Mouse (Mus musculus) embryonic stem cell, embryonic (primary cell): ENCODE data around the gene Aspg.

Experiments
- CTCF ChIA-PET, 4 experiments: fragments of 300-600 bp in 2 of 4; fragments of 350-600 bp in 2 of 4; sonication (Branson Sonifier 250); formaldehyde crosslinking; loops; one replicate each; lab custom pipeline; 2022; ENCODE audit warnings: inconsistent platforms in 2 of 4; lab: Charles Lee
- POLR2A ChIA-PET, 4 experiments: fragments of 300-600 bp in 2 of 4; fragments of 350-600 bp in 2 of 4; sonication (Branson Sonifier 250); formaldehyde crosslinking; loops; one replicate each; lab custom pipeline; 2022; ENCODE audit warnings: antibody characterized with exemption in 4 of 4, inconsistent platforms in 1 of 4; lab: Charles Lee

The Aspg gene

GRCm38 (mm10) chr12:112108696-112109445 lies 2.4 kb downstream of the Aspg start:
- POLR2A ChIA-PET, result interaction anchor here in 1 of 4 experiments (0.6 kb wide), 1 partner anchor 381 kb away, joined by 4 read pairs; no protein-coding TSS in a partner anchor

GRCm38 (mm10) chr12:112109701-112110100 lies 3.2 kb downstream of the Aspg start:
- ChIA-PET POLR2A (no interaction called here), CTCF (interaction anchor here in 1 of 4 experiments (1.1 kb wide), 1 partner anchor 442 kb away, joined by 4 read pairs; no protein-coding TSS in a partner anchor)

More at GRCm38 (mm10) chr12:112108696-112109445, 2.4 kb downstream of the Aspg start:
- CTCF ChIA-PET, result interaction anchor here in 1 of 4 experiments (1.1 kb wide), 1 partner anchor 293 kb away, joined by 4 read pairs; no protein-coding TSS in a partner anchor

- ChIA-PET POLR2A (no interaction called here), CTCF (interaction anchor here in 1 of 4 experiments (0.6 kb wide), 1 partner anchor 80 kb away, joined by 4 read pairs; no protein-coding TSS in a partner anchor)
Measured at GRCm38 (mm10) chr12:112111323-112111722, 4.8 kb downstream of the Aspg start.

- ChIA-PET POLR2A (no interaction called here), CTCF (no interaction called here)
Measured at GRCm38 (mm10) chr12:112112235-112112634, 5.8 kb downstream of the Aspg start.

- ChIA-PET CTCF (interaction anchor here (1.0 to 2.5 kb wide), 19 partner anchors 8 to 431 kb away, joined by 3 to 28 read pairs (median 6); partner anchors contain the start of gene Kif26a (in 1 of the 4)), POLR2A (interaction anchor here in 1 of 4 experiments (1.2 kb wide), 1 partner anchor 14 kb away, joined by 3 read pairs; no protein-coding TSS in a partner anchor)
Measured at GRCm38 (mm10) chr12:112112686-112113396, 6.4 kb downstream of the Aspg start.

- POLR2A ChIA-PET, result interaction anchor here in 2 of 4 experiments (0.7 to 1.7 kb wide), 9 partner anchors 9 to 796 kb away, joined by 3 to 5 read pairs (median 3); no protein-coding TSS in a partner anchor
- CTCF ChIA-PET, result interaction anchor here (0.5 to 2.5 kb wide), 67 partner anchors 9 to 971 kb away, joined by 3 to 28 read pairs (median 4); partner anchors contain the start of genes Kif26a (in 2 of the 4), Xrcc3 (in 1 of the 4) and Zfyve21 (in 1 of the 4)
Measured at GRCm38 (mm10) chr12:112113710-112114109, 7.2 kb downstream of the Aspg start.

GRCm38 (mm10) chr12:112117006-112117405 lies 10.5 kb downstream of the Aspg start:
- POLR2A ChIA-PET, result interaction anchor here in 2 of 4 experiments (0.5 to 1.2 kb wide), 2 partner anchors 112 to 473 kb away, joined by 3 read pairs; no protein-coding TSS in a partner anchor

GRCm38 (mm10) chr12:112117649-112118048 lies 11.2 kb downstream of the Aspg start:
- ChIA-PET POLR2A (no interaction called here), CTCF (interaction anchor here in 1 of 4 experiments (1.1 to 1.4 kb wide), 2 partner anchors 28 to 356 kb away, joined by 3 read pairs; partner anchors contain the start of gene Kif26a)

More at GRCm38 (mm10) chr12:112117006-112117405, 10.5 kb downstream of the Aspg start:
- CTCF ChIA-PET, result interaction anchor here in 2 of 4 experiments (0.6 to 1.4 kb wide), 2 partner anchors 29 to 79 kb away, joined by 3 read pairs; partner anchors contain the start of gene Kif26a (in 1 of the 2)

GRCm38 (mm10) chr12:112121188-112121587 lies 14.7 kb downstream of the Aspg start:
- CTCF ChIA-PET, result interaction anchor here in 1 of 4 experiments (1.1 kb wide), 1 partner anchor 24 kb away, joined by 3 read pairs; no protein-coding TSS in a partner anchor
- POLR2A ChIA-PET, result no interaction called here

- CTCF ChIA-PET, result interaction anchor here (0.7 to 4.3 kb wide), 10 partner anchors 10 to 433 kb away, joined by 3 to 28 read pairs (median 3); partner anchors contain the start of gene Kif26a (in 1 of the 4)
- POLR2A ChIA-PET, result interaction anchor here in 2 of 4 experiments (0.8 to 1.4 kb wide), 2 partner anchors 12 to 455 kb away, joined by 3 to 4 read pairs; no protein-coding TSS in a partner anchor
Measured at GRCm38 (mm10) chr12:112125903-112126302, 19.4 kb downstream of the Aspg start.

GRCm38 (mm10) chr12:112126931-112127635 lies 20.6 kb downstream of the Aspg start:
- POLR2A ChIA-PET, result interaction anchor here in 2 of 4 experiments (0.5 to 1.3 kb wide), 3 partner anchors 13 to 433 kb away, joined by 3 to 6 read pairs (median 3); no protein-coding TSS in a partner anchor
- CTCF ChIA-PET, result interaction anchor here (0.6 to 4.3 kb wide), 12 partner anchors 9 to 425 kb away, joined by 3 to 28 read pairs (median 4); partner anchors contain the start of gene Kif26a (in 1 of the 4)

- POLR2A ChIA-PET, result interaction anchor here in 1 of 4 experiments (1.4 kb wide), 1 partner anchor 16 kb away, joined by 3 read pairs; no protein-coding TSS in a partner anchor
- CTCF ChIA-PET, result interaction anchor here in 2 of 4 experiments (0.7 to 4.3 kb wide), 3 partner anchors 14 to 206 kb away, joined by 3 to 18 read pairs (median 14); partner anchors contain the start of gene Kif26a (in 1 of the 2)
Measured at GRCm38 (mm10) chr12:112128526-112128925, 22.0 kb downstream of the Aspg start.

GRCm38 (mm10) chr12:112129300-112129856 lies 22.9 kb downstream of the Aspg start:
- CTCF ChIA-PET, result interaction anchor here in 1 of 4 experiments (0.6 to 0.7 kb wide), 2 partner anchors 30 to 205 kb away, joined by 3 read pairs; no protein-coding TSS in a partner anchor

GRCm38 (mm10) chr12:112130161-112130860 lies 23.8 kb downstream of the Aspg start:
- POLR2A ChIA-PET, result interaction anchor here in 2 of 4 experiments (0.6 to 1.0 kb wide), 2 partner anchors 413 to 961 kb away, joined by 3 to 5 read pairs; no protein-coding TSS in a partner anchor
- CTCF ChIA-PET, result interaction anchor here (0.7 to 1.5 kb wide), 9 partner anchors 11 to 422 kb away, joined by 3 to 6 read pairs (median 4); partner anchors contain the start of gene Kif26a (in 2 of the 4)

More at GRCm38 (mm10) chr12:112129300-112129856, 22.9 kb downstream of the Aspg start:
- POLR2A ChIA-PET, result interaction anchor here in 1 of 4 experiments (1.4 kb wide), 1 partner anchor 15 kb away, joined by 3 read pairs; no protein-coding TSS in a partner anchor

GRCm38 (mm10) chr12:112130957-112131356 lies 24.5 kb downstream of the Aspg start:
- CTCF ChIA-PET, result interaction anchor here (0.5 to 1.5 kb wide), 10 partner anchors 14 to 421 kb away, joined by 3 to 6 read pairs (median 4); partner anchors contain the start of gene Kif26a (in 2 of the 4)
- POLR2A ChIA-PET, result interaction anchor here in 1 of 4 experiments (1.0 kb wide), 1 partner anchor 413 kb away, joined by 3 read pairs; no protein-coding TSS in a partner anchor
